Mouse (Mus musculus) neural tube, embryonic 12.5 days (tissue): ENCODE results near the gene Olfr344. TPM values are rescaled to one million over a fixed set of nuclear protein-coding genes. Genes with fewer than 3 reads are reported as not detected.

Experiments used
- ATAC-seq: fragments of 200-750 bp; cut with Nextera tagmentation; 2 replicates; pipeline ENCODE4 v1.8.0; 2017; ENCODE audit warnings: low read depth, mild to moderate bottlenecking, moderate TSS enrichment, moderate library complexity; ENCODE audit not compliant: low FRiP score
- H3K27ac ChIP-seq: fragments of 300-500 bp; sonication (generic); 2 replicates; pipeline ENCODE4 v1.5.1; 2016
- H3K27me3 ChIP-seq: fragments of 300-500 bp; sonication (generic); replicated peaks from 2 replicates; pipeline ENCODE4 v1.6.1; 2016; ENCODE audit warnings: mild to moderate bottlenecking
- H3K36me3 ChIP-seq: fragments of 300-500 bp; sonication (generic); 2 replicates; pipeline ENCODE4 v1.6.1; 2016; ENCODE audit warnings: mild to moderate bottlenecking
- H3K4me1 ChIP-seq: fragments of 300-500 bp; sonication (generic); 2 replicates; pipeline ENCODE4 v1.6.1; 2016
- H3K4me2 ChIP-seq: fragments of 300-500 bp; sonication (generic); replicated peaks from 2 replicates; pipeline ENCODE4 v1.6.1; 2016; ENCODE audit warnings: mild to moderate bottlenecking
- H3K4me3 ChIP-seq: fragments of 300-500 bp; sonication (generic); 2 replicates; pipeline ENCODE4 v1.5.1; 2016
- H3K9ac ChIP-seq: fragments of 300-500 bp; sonication (generic); 2 replicates; pipeline ENCODE4 v1.6.1; 2016; ENCODE audit warnings: mild to moderate bottlenecking
- H3K9me3 ChIP-seq: fragments of 300-500 bp; sonication (generic); 2 replicates; pipeline ENCODE4 v1.6.1; 2016; ENCODE audit warnings: mild to moderate bottlenecking
- WGBS: fragments of 180-500 bp; shearing (Covaris S2); methylation state at CpG from one replicate; pipeline ENCODE4 v1.1.7; 2016; 5-methylcytosine and 5-hydroxymethylcytosine counted together
- polyA plus RNA-seq: library from polyadenylated mRNA; unstranded; fragments of >200 nt; fragmentation: Nextera tagmentation; extraction: Ambion mirVana; gene quantifications from 2 replicates; pipeline ENCODE4 v1.2.1, GENCODE M21; 2016

Olfr344 gene
- not detected in 2 replicates for polyA plus RNA-seq

DNA sequence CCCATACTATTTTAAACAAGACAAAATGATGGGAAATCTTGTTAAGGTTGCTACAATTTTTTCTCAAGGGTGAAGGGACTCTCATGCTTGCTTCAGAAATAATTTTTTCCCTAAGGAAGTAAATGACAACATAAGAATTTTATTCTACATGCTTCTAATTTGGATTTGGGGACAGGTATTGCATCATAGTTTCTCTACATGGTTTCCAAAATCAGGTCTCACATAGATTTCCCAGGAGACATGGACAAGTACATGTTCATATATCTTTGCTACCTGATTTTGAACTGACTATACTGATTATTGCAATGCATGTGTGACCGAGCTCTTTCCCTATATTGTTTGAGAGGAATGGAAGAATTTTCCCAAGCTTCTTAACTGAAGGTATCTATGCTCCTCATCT, at the start of gene Olfr344:
Gene Olfr344, plus strand, starts transcription at position 301 of the 400 bp plus-strand sequence.
- Histone ChIP-seq H3K4me2 (no peak within 1 kb of the TSS), H3K36me3 (no peaks in the 10 kb centered on the region), H3K4me1 (no peaks in the 10 kb centered on the region), H3K9ac (no peak within 1 kb of the TSS), H3K27ac (no peak within 1 kb of the TSS), H3K27me3 (no peaks in the 10 kb centered on the region), H3K4me3 (no peak within 1 kb of the TSS), H3K9me3 (peaks cover 12% of the 10 kb centered on the region; the same call in 1 of the 2 replicates)
- no peak for ATAC-seq
- 89% methylated on average over 1 of the region's 1 CpGs for WGBS

DNA sequence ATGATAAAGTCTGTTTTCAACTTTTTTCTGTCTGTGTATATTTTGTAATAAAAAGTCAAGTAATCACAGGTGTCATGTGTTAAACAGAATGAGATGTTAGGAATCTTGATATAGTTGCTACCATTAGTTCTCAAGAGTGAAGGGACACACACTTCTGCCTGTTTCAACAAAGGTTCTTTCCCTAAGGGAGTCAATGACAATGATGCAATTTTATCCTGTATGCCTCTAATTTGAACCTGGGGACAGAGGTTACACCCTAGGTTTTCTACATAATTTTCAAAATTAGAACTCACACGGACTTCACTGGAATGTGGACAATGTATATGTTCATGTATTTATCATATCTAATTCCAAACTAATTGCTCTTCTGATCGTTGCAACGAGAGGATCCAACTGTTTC, 41.8 kb upstream of the Olfr344 start, which contains the start of gene Olfr342:
Gene Olfr342, plus strand, starts transcription at position 301 of the 400 bp plus-strand sequence.
- no peaks in the 10 kb centered on the region for H3K36me3 ChIP-seq
- ATAC-seq, result no peak
- WGBS, result 71% methylated on average over 3 of the region's 3 CpGs
- H3K4me2 ChIP-seq, result no peak within 1 kb of the TSS
- H3K27me3 ChIP-seq, result no peaks in the 10 kb centered on the region
- H3K27ac ChIP-seq, result no peak within 1 kb of the TSS
- peaks cover 23% of the 10 kb centered on the region for H3K9me3 ChIP-seq
- no peak within 1 kb of the TSS for H3K9ac ChIP-seq
- no peaks in the 10 kb centered on the region for H3K4me1 ChIP-seq
- no peak within 1 kb of the TSS for H3K4me3 ChIP-seq

DNA sequence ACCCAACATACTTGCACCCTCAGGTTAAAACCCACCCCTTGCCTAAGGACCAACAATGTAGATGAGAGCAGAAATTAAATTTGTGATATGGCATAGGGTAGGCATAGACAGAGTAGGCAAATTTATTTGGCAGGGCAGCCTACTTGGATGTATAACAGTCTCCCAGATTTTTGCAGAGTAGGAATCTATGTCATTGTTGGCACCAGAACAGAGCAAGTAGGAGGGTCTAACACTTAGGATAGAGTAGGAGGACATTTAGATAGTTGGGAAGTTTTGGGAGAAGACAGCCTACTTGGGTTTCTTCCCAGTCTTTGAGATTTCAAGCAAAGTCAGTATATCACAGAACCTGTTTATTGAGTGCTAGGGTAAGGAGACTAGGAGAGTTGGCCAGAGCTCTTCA, 1.3 kb upstream of the Olfr344 start:
- Histone ChIP-seq H3K27ac (no peak overlapping the region), H3K36me3 (no peaks in the 10 kb centered on the region), H3K4me3 (no peak overlapping the region), H3K4me1 (no peaks in the 10 kb centered on the region), H3K27me3 (no peaks in the 10 kb centered on the region), H3K9ac (no peak overlapping the region), H3K9me3 (peaks cover 18% of the 10 kb centered on the region; the same call in 1 of the 2 replicates), H3K4me2 (no peak overlapping the region)
- ATAC-seq, result no peak

DNA sequence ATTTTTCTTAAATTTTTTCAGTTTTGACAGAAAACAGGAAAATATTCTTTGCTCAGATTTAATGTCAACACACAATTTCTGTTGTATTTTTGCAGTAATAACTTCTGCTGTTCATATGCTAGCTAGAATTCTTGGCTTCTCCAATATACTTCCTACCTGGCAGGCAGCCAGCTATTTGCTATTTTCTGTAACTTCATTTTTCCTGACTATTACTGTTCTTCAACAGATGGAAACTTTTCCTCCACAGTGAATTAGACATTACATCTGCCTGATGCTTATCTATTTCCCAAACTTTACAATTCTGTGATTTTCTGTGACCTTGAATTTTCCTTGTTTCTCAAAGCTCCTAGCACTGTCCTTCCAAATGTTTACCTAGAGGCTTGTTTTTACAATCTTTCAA, 560 bp downstream of the Olfr344 start:
- Histone ChIP-seq H3K27me3 (no peaks in the 10 kb centered on the region), H3K9ac (no peak overlapping the region), H3K4me3 (no peak overlapping the region), H3K36me3 (no peaks in the 10 kb centered on the region), H3K9me3 (peaks cover 12% of the 10 kb centered on the region; the same call in 1 of the 2 replicates), H3K27ac (no peak overlapping the region), H3K4me2 (no peak overlapping the region), H3K4me1 (no peaks in the 10 kb centered on the region)
- no peak for ATAC-seq

DNA sequence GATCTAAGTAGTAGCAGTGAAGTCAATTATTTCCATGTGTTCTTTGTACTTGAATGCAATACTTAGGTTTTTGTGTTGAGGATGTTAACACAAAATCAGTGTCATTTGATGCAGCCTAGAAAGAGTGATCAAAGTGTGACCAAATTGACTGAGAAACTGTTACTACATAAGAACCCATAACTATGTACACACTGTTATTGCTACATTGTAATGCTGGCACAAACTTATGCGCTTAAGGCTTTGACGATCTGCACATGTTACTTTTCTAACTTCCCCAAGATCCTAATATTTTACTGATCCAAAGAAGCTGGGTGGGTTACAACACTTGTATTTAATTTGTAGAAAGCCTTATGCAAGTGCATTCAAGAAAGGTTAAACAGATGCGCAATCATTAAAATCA, 1.4 kb downstream of the Olfr344 start:
- H3K4me1 ChIP-seq, result no peaks in the 10 kb centered on the region
- no peak overlapping the region for H3K27ac ChIP-seq
- H3K9ac ChIP-seq, result no peak overlapping the region
- ATAC-seq, result no peak
- H3K4me3 ChIP-seq, result no peak overlapping the region
- no peaks in the 10 kb centered on the region for H3K36me3 ChIP-seq
- peaks cover 12% of the 10 kb centered on the region; the same call in 1 of the 2 replicates for H3K9me3 ChIP-seq
- 93% methylated on average over 3 of the region's 3 CpGs for WGBS
- H3K27me3 ChIP-seq, result no peaks in the 10 kb centered on the region
- no peak overlapping the region for H3K4me2 ChIP-seq

Other genes starting within 250 kb of the Olfr344 start
- not detected in 2 replicates for gene Olfr338, start 193.1 kb upstream of the Olfr344 start, polyA plus RNA-seq
- not detected in 2 replicates for gene Olfr339, start 147.7 kb upstream of the Olfr344 start, polyA plus RNA-seq
- not detected in 2 replicates for gene Olfr340, start 114.1 kb upstream of the Olfr344 start, polyA plus RNA-seq
- gene Olfr341, start 84.2 kb upstream of the Olfr344 start, polyA plus RNA-seq, result not detected in 2 replicates
- not detected in 2 replicates for gene Olfr342, start 41.7 kb upstream of the Olfr344 start, polyA plus RNA-seq
- gene Olfr345, start 73.4 kb downstream of the Olfr344 start, polyA plus RNA-seq, result not detected in 2 replicates
- not detected in 2 replicates for gene Olfr346, start 119.1 kb downstream of the Olfr344 start, polyA plus RNA-seq
- gene Olfr347, start 165.2 kb downstream of the Olfr344 start, polyA plus RNA-seq, result not detected in 2 replicates
- not detected in 2 replicates for gene Olfr348, start 217.6 kb downstream of the Olfr344 start, polyA plus RNA-seq
- gene Olfr50, start 223.9 kb downstream of the Olfr344 start, polyA plus RNA-seq, result not detected in 2 replicates